Comparison of ENCODE assay signal across 1 mouse cellular context in genomic region chr11:101543533-101543932, GRCm38 (mm10).
TF ChIP-seq lines count a peak whose summit lies in the region.

No protein-coding gene starts in this region.

TF ChIP-seq in MEL, 35 proteins besides CTCF, POLR2A, EP300 and RAD21 (continued from another document):
- TF ChIP-seq NRF1 (IDR thresholded peaks at IDR 0.05; ENCODE audit: insufficient read depth, low read depth, low read length, poor library complexity, severe bottlenecking) (no peak), NELFE (IDR thresholded peaks at IDR 0.05; ENCODE audit: low read depth, low read length) (no peak), BHLHE40 (IDR thresholded peaks at IDR 0.05; ENCODE audit: borderline replicate concordance, low read depth, low read length) (no peak), MAX (IDR thresholded peaks at IDR 0.05; ENCODE audit: low read length) (no peak)
